Comparison of ENCODE assay signal across 8 mouse cellular contexts in genomic region chr10:99265011-99265694, GRCm38 (mm10). TPM values are rescaled to one million over a fixed set of nuclear protein-coding genes. Genes with fewer than 3 reads are reported as not detected.
DNase-seq lines count a peak whose midpoint lies in the region; ATAC-seq and TF ChIP-seq lines count a peak whose summit lies in the region.

No protein-coding gene starts in this region.

- H3K9ac ChIP-seq in limb, embryonic 15.5 days: peak overlapping the region; percentile 8; the same call in 1 of the 2 replicates
- H3K9ac ChIP-seq in midbrain, postnatal 0 days (replicated peaks; ENCODE audit: low read length, poor library complexity, severe bottlenecking): peak overlapping the region; percentile 87

- no peaks in the 10 kb centered on the region for H3K9me3 ChIP-seq in megakaryocyte, embryonic 14.5 days
- H3K9me3 ChIP-seq in limb, embryonic 15.5 days: no peaks in the 10 kb centered on the region
- no peaks in the 10 kb centered on the region for H3K9me3 ChIP-seq in midbrain, postnatal 0 days (ENCODE audit: low read length)

- H3K4me3 ChIP-seq in megakaryocyte, embryonic 14.5 days (replicated peaks): peak overlapping the region; percentile 99
- H3K4me3 ChIP-seq in limb, embryonic 15.5 days: peak overlapping the region; percentile 70
- peak overlapping the region; percentile 80 for H3K4me3 ChIP-seq in midbrain, postnatal 0 days (ENCODE audit: low read depth, low read length)

- TF ChIP-seq CTCF in midbrain, postnatal 0 days (IDR thresholded peaks at IDR 0.05): no peak

- WGBS in limb, embryonic 15.5 days: 7% methylated on average over 7 of the region's 7 CpGs
- 11% methylated on average over 7 of the region's 7 CpGs for WGBS in midbrain, postnatal 0 days

- H3K4me1 ChIP-seq in megakaryocyte, embryonic 14.5 days: peaks cover 65% of the 10 kb centered on the region
- H3K4me1 ChIP-seq in limb, embryonic 15.5 days: peaks cover 43% of the 10 kb centered on the region
- peaks cover 10% of the 10 kb centered on the region; the same call in 1 of the 2 replicates for H3K4me1 ChIP-seq in midbrain, postnatal 0 days (ENCODE audit: insufficient read depth, low read length)

- peaks cover 16% of the 10 kb centered on the region for H3K36me3 ChIP-seq in megakaryocyte, embryonic 14.5 days (replicated peaks; ENCODE audit: low read length)
- no peaks in the 10 kb centered on the region for H3K36me3 ChIP-seq in limb, embryonic 15.5 days
- no peaks in the 10 kb centered on the region; the same call in 1 of the 2 replicates for H3K36me3 ChIP-seq in midbrain, postnatal 0 days (ENCODE audit: insufficient read depth, low read length)

- peak; percentile 67 for DNase-seq in embryo, embryonic 9.5 days (ENCODE audit: extremely low spot score)
- peak; percentile 41 for DNase-seq in heart, postnatal 4 days
- DNase-seq in midbrain, postnatal 0 days (ENCODE audit: low spot score): peak; percentile 55
- no peak for DNase-seq in cerebellum, postnatal 25 days
- DNase-seq in right cerebral cortex, postnatal 14 days: no peak

- H3K4me2 ChIP-seq in limb, embryonic 15.5 days: peak overlapping the region; percentile 74
- H3K4me2 ChIP-seq in midbrain, postnatal 0 days (ENCODE audit: low read depth, low read length, poor library complexity, severe bottlenecking): peak overlapping the region; percentile 92

- H3K27ac ChIP-seq in limb, embryonic 15.5 days: peak overlapping the region; percentile 97
- H3K27ac ChIP-seq in midbrain, postnatal 0 days (ENCODE audit: low read depth, low read length): peak overlapping the region; percentile 38

- peaks cover 2% of the 10 kb centered on the region for H3K27me3 ChIP-seq in megakaryocyte, embryonic 14.5 days (replicated peaks)
- no peaks in the 10 kb centered on the region for H3K27me3 ChIP-seq in limb, embryonic 15.5 days
- H3K27me3 ChIP-seq in midbrain, postnatal 0 days (ENCODE audit: insufficient read depth, low read length): no peaks in the 10 kb centered on the region

- no peak for ATAC-seq in megakaryocyte, adult 5-6 weeks (ENCODE audit: poor library complexity, severe bottlenecking)
- ATAC-seq in limb, embryonic 15.5 days (ENCODE audit: insufficient number of reproducible peaks, low FRiP score, low TSS enrichment, low read depth): no peak
- no peak for ATAC-seq in midbrain, postnatal 0 days (ENCODE audit: low FRiP score)

RNA-seq across cellular contexts. Expression of gene Dusp6, which starts 2.1 kb away (rescaled TPM):
- 1.9 and 9.2 TPM in 2 replicates for polyA plus RNA-seq in megakaryocyte, embryonic 14.5 days (2012; ENCODE audit: insufficient read depth, low replicate concordance)
- 47.6 and 51.1 TPM in 2 replicates for total RNA-seq in megakaryocyte, adult 5-6 weeks (2015)
- 43.1 and 48.9 TPM in 2 replicates for total RNA-seq in megakaryocyte, adult 5-6 weeks (2017)
- total RNA-seq in heart, postnatal 4 days (2021): 10 to 100 TPM; 37.0 to 38.2 TPM
- 66.8 and 71.9 TPM in 2 replicates for polyA plus RNA-seq in limb, embryonic 15.5 days (2015; fragmentation: Nextera tagmentation; extraction: Ambion mirVana)
- 47.7 and 52.1 TPM in 2 replicates for total RNA-seq in midbrain, postnatal 0 days (2014; rRNA removed)
- polyA plus RNA-seq in midbrain, postnatal 0 days (2015; fragmentation: Nextera tagmentation; extraction: Ambion mirVana): 23.5 and 25.4 TPM in 2 replicates

Comparison
In these comparisons a context has a peak if more than half of its experiments do, and no peak if none do; other contexts are left out.
1. DNase-seq: peak in embryo, embryonic 9.5 days (single experiment), heart, postnatal 4 days (single experiment) and midbrain, postnatal 0 days (single experiment); none in cerebellum, postnatal 25 days (0 of 2) and right cerebral cortex, postnatal 14 days (single experiment).
2. Peak in every context shown above with its lines, with median percentiles within 50 percentile points of each other: H3K4me3 ChIP-seq.